ENCODE assay signal across 11 mouse cellular contexts in the genomic region with DNA sequence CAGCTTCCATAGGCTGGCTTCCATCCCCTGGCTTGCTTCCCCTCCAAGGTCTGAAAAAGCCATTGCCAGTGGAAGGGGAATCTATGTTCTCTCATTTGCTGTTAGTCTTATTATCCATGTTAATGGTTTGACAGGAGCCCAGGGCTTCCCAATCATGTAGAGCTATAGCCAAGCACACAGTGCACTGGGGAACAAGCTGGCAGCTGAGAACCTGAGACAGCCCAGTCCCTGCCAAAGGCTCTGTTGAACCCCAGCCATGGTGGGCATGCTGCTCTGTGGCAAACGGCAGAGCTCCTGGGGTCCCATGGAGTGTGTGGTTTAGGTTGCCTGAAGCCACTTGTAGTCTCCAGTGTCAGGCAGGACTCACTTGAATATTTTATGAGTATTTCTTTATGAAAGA. TPM values are rescaled to one million over a fixed set of nuclear protein-coding genes. Genes with fewer than 3 reads are reported as not detected.
DNase-seq lines count a peak whose midpoint lies in the region; ATAC-seq and TF ChIP-seq lines count a peak whose summit lies in the region.
"Had no signal": no experiment of that assay in that cellular context is flagged by ENCODE, and none has a peak within 500 bp of the region (broad histone marks: within the 10 kb centered on the region; RNA-seq: fewer than 3 reads in every experiment).

No protein-coding gene starts in this region.

- H3K9ac ChIP-seq in heart, embryonic 12.5 days = no peak overlapping the region
- no peak overlapping the region for H3K9ac ChIP-seq in liver, embryonic 11.5 days (ENCODE audit: low read depth, low read length)
- H3K9ac ChIP-seq in liver, postnatal 0 days (replicated peaks) = no peak overlapping the region
- H3K9ac ChIP-seq in limb, embryonic 14.5 days (ENCODE audit: low read depth, low read length, severe bottlenecking) = no peak overlapping the region
- no peak overlapping the region for H3K9ac ChIP-seq in kidney, embryonic 15.5 days
- H3K9ac ChIP-seq: limb, embryonic 12.5 days; lung, embryonic 15.5 days had no signal

- no peaks in the 10 kb centered on the region for H3K27me3 ChIP-seq in heart, embryonic 10.5 days (ENCODE audit: insufficient read depth, poor library complexity, severe bottlenecking)
- H3K27me3 ChIP-seq in heart, embryonic 12.5 days (replicated peaks) = no peaks in the 10 kb centered on the region
- H3K27me3 ChIP-seq in liver, embryonic 11.5 days (replicated peaks; ENCODE audit: control insufficient read depth, insufficient read depth, low read length) = no peaks in the 10 kb centered on the region
- no peaks in the 10 kb centered on the region for H3K27me3 ChIP-seq in liver, postnatal 0 days (ENCODE audit: insufficient read depth, low read length)
- H3K27me3 ChIP-seq in limb, embryonic 14.5 days (ENCODE audit: control insufficient read depth, insufficient read depth, low read length) = no peaks in the 10 kb centered on the region
- no peaks in the 10 kb centered on the region for H3K27me3 ChIP-seq in kidney, embryonic 15.5 days
- H3K27me3 ChIP-seq: limb, embryonic 12.5 days; lung, embryonic 15.5 days had no signal

- peak; percentile 14 for DNase-seq in adrenal gland, postnatal 14 days
- no peak for DNase-seq in adrenal gland, adult 2 months
- DNase-seq in heart, embryonic 10.5 days (ENCODE audit: low spot score) = peak; percentile 54
- DNase-seq in liver, embryonic 11.5 days (ENCODE audit: low spot score) = peak; percentile 20
- no peak for DNase-seq in liver, postnatal 0 days
- peak; percentile 15 for DNase-seq in limb, embryonic 14.5 days (ENCODE audit: low spot score)
- DNase-seq: spleen, adult 18-20 months had no signal

- no peak for TF ChIP-seq EP300 in liver, postnatal 0 days (IDR thresholded peaks at IDR 0.05; ENCODE audit: low read depth)

- peaks cover 23% of the 10 kb centered on the region for H3K4me1 ChIP-seq in heart, embryonic 10.5 days
- peaks cover 20% of the 10 kb centered on the region for H3K4me1 ChIP-seq in heart, embryonic 12.5 days (replicated peaks)
- no peaks in the 10 kb centered on the region; the same call in 1 of the 2 replicates for H3K4me1 ChIP-seq in liver, embryonic 11.5 days (replicated peaks; ENCODE audit: control insufficient read depth, insufficient read depth, low read length)
- peaks cover 24% of the 10 kb centered on the region for H3K4me1 ChIP-seq in liver, postnatal 0 days (ENCODE audit: insufficient read depth)
- peaks cover 16% of the 10 kb centered on the region for H3K4me1 ChIP-seq in limb, embryonic 14.5 days (ENCODE audit: control insufficient read depth, insufficient read depth, low read length)
- peaks cover 31% of the 10 kb centered on the region for H3K4me1 ChIP-seq in kidney, embryonic 15.5 days

- TF ChIP-seq CTCF in liver, postnatal 0 days (IDR thresholded peaks at IDR 0.05; ENCODE audit: low read depth) = no peak

- H3K36me3 ChIP-seq in heart, embryonic 10.5 days = no peaks in the 10 kb centered on the region
- H3K36me3 ChIP-seq in heart, embryonic 12.5 days = 0 out of 2 replicates have a peak, but pooled peaks cover 2% of the 10 kb centered on the region
- H3K36me3 ChIP-seq in liver, embryonic 11.5 days (ENCODE audit: control insufficient read depth, insufficient read depth, low read length) = no peaks in the 10 kb centered on the region
- no peaks in the 10 kb centered on the region for H3K36me3 ChIP-seq in liver, postnatal 0 days (replicated peaks; ENCODE audit: insufficient read depth, low read length)
- no peaks in the 10 kb centered on the region; the same call in 1 of the 2 replicates for H3K36me3 ChIP-seq in limb, embryonic 14.5 days (ENCODE audit: control insufficient read depth, insufficient read depth, low read length)
- H3K36me3 ChIP-seq in kidney, embryonic 15.5 days = peaks cover 6% of the 10 kb centered on the region; the same call in 1 of the 2 replicates
- H3K36me3 ChIP-seq: lung, embryonic 15.5 days had no signal

- no peak overlapping the region for H3K4me3 ChIP-seq in heart, embryonic 10.5 days
- no peak overlapping the region for H3K4me3 ChIP-seq in heart, embryonic 12.5 days
- no peak overlapping the region for H3K4me3 ChIP-seq in liver, embryonic 11.5 days (ENCODE audit: low read depth, low read length)
- H3K4me3 ChIP-seq in liver, postnatal 0 days (ENCODE audit: low read depth, low read length) = no peak overlapping the region
- H3K4me3 ChIP-seq in limb, embryonic 14.5 days (replicated peaks; ENCODE audit: low read length) = no peak overlapping the region
- no peak overlapping the region for H3K4me3 ChIP-seq in kidney, embryonic 15.5 days (replicated peaks)
- H3K4me3 ChIP-seq: limb, embryonic 12.5 days; lung, embryonic 15.5 days had no signal

- H3K27ac ChIP-seq in heart, embryonic 10.5 days = no peak overlapping the region
- H3K27ac ChIP-seq in heart, embryonic 12.5 days (ENCODE audit: poor library complexity, severe bottlenecking) = no peak overlapping the region
- H3K27ac ChIP-seq in liver, embryonic 11.5 days (ENCODE audit: low read depth, low read length) = no peak overlapping the region
- no peak overlapping the region for H3K27ac ChIP-seq in liver, postnatal 0 days (ENCODE audit: low read depth)
- H3K27ac ChIP-seq in limb, embryonic 14.5 days (replicated peaks; ENCODE audit: low read depth, low read length) = no peak overlapping the region
- no peak overlapping the region for H3K27ac ChIP-seq in kidney, embryonic 15.5 days
- H3K27ac ChIP-seq: limb, embryonic 12.5 days; lung, embryonic 15.5 days had no signal

- no peak overlapping the region for H3K4me2 ChIP-seq in heart, embryonic 12.5 days
- H3K4me2 ChIP-seq in liver, embryonic 11.5 days = no peak overlapping the region
- H3K4me2 ChIP-seq in liver, postnatal 0 days (ENCODE audit: low read depth, low read length) = no peak overlapping the region
- no peak overlapping the region for H3K4me2 ChIP-seq in limb, embryonic 14.5 days (replicated peaks; ENCODE audit: low read depth, low read length, severe bottlenecking)
- H3K4me2 ChIP-seq in kidney, embryonic 15.5 days = no peak overlapping the region
- H3K4me2 ChIP-seq: limb, embryonic 12.5 days; lung, embryonic 15.5 days had no signal

- WGBS in heart, embryonic 10.5 days = 65% methylated on average over 1 of the region's 1 CpGs
- WGBS in heart, embryonic 12.5 days = 85% methylated on average over 1 of the region's 1 CpGs
- WGBS in liver, embryonic 11.5 days = 85% methylated on average over 1 of the region's 1 CpGs
- WGBS in liver, postnatal 0 days (ENCODE audit: insufficient replicate concordance) = 94% methylated on average over 1 of the region's 1 CpGs
- WGBS in limb, embryonic 14.5 days = 38% methylated on average over 1 of the region's 1 CpGs
- 74% methylated on average over 1 of the region's 1 CpGs for WGBS in kidney, embryonic 15.5 days

- no peak for TF ChIP-seq POLR2A in limb, embryonic 14.5 days (IDR thresholded peaks at IDR 0.05; ENCODE audit: borderline replicate concordance, extremely low read depth, insufficient read depth, insufficient read length)

- ATAC-seq in heart, embryonic 12.5 days (ENCODE audit: insufficient number of reproducible peaks, low FRiP score) = no peak
- ATAC-seq in liver, embryonic 11.5 days (replicated peaks; ENCODE audit: low FRiP score) = no peak
- no peak for ATAC-seq in liver, postnatal 0 days
- peak; percentile 18; the same call in 1 of the 2 replicates for ATAC-seq in limb, embryonic 14.5 days (ENCODE audit: low FRiP score, low read depth)
- ATAC-seq in kidney, embryonic 15.5 days (replicated peaks; ENCODE audit: low FRiP score) = no peak

- no peaks in the 10 kb centered on the region for H3K9me3 ChIP-seq in heart, embryonic 10.5 days
- H3K9me3 ChIP-seq in heart, embryonic 12.5 days (replicated peaks) = no peaks in the 10 kb centered on the region
- H3K9me3 ChIP-seq in liver, embryonic 11.5 days (ENCODE audit: control insufficient read depth, low read length) = no peaks in the 10 kb centered on the region
- H3K9me3 ChIP-seq in liver, postnatal 0 days (ENCODE audit: low read length) = no peaks in the 10 kb centered on the region
- 0 out of 2 replicates have a peak, but pooled peaks cover under 1% of the 10 kb centered on the region for H3K9me3 ChIP-seq in limb, embryonic 14.5 days (ENCODE audit: control insufficient read depth, low read length)
- H3K9me3 ChIP-seq in kidney, embryonic 15.5 days (replicated peaks) = no peaks in the 10 kb centered on the region
- H3K9me3 ChIP-seq: limb, embryonic 12.5 days; lung, embryonic 15.5 days had no signal

RNA-seq across cellular contexts. Expression of gene Zfp618, which starts 44.4 kb away (rescaled TPM):
- 6.5 and 7.7 TPM in 2 replicates for total RNA-seq in adrenal gland, postnatal 14 days (2021)
- 1 to 10 TPM; 2.2 to 4.9 TPM for total RNA-seq in adrenal gland, adult 2 months (2021)
- 2.5 TPM in 2 replicates for polyA plus RNA-seq in adrenal gland, adult 2 months (2012; rRNA removed)
- 9.5 and 18.1 TPM in 2 replicates for polyA plus RNA-seq in heart, embryonic 10.5 days (2016; fragmentation: Nextera tagmentation; extraction: Ambion mirVana)
- polyA plus RNA-seq in heart, embryonic 12.5 days (2016; fragmentation: Nextera tagmentation; extraction: Ambion mirVana) = 11.5 and 13.3 TPM in 2 replicates
- 9.8 and 12.9 TPM in 2 replicates for polyA plus RNA-seq in liver, embryonic 11.5 days (2014; fragmentation: Nextera tagmentation; extraction: Ambion mirVana)
- 4.5 and 7.4 TPM in 2 replicates for polyA plus RNA-seq in liver, postnatal 0 days (2015; fragmentation: Nextera tagmentation; extraction: Ambion mirVana)
- 32.0 and 39.6 TPM in 2 replicates for polyA plus RNA-seq in limb, embryonic 14.5 days (2012; rRNA removed)
- polyA plus RNA-seq in limb, embryonic 14.5 days (2014; fragmentation: Nextera tagmentation; extraction: Ambion mirVana) = 24.9 and 35.4 TPM in 2 replicates
- polyA plus RNA-seq in kidney, embryonic 15.5 days (2015; fragmentation: Nextera tagmentation; extraction: Ambion mirVana) = 35.2 and 39.5 TPM in 2 replicates

Comparison
In these comparisons a context has a peak if more than half of its experiments do, and no peak if none do; other contexts are left out.
1. DNase-seq: peak in adrenal gland, postnatal 14 days (single experiment), heart, embryonic 10.5 days (single experiment), liver, embryonic 11.5 days (single experiment) and limb, embryonic 14.5 days (single experiment); none in adrenal gland, adult 2 months (single experiment) and liver, postnatal 0 days (single experiment).